Mouse (Mus musculus): ENCODE data around the gene Sry. TPM values are rescaled to one million over a fixed set of nuclear protein-coding genes. Genes with fewer than 3 reads are reported as not detected.

Gene Sry
- polyA plus RNA-seq (2011; ENCODE audit: insufficient read depth, insufficient read length, low read depth, missing spikeins): not detected in 2 replicates

- Histone ChIP-seq H3K27ac (ENCODE audit: insufficient read depth, low read length) (no peak within 1 kb of the TSS), H3K4me1 (ENCODE audit: control insufficient read depth, insufficient read depth, low read length) (no peaks in the 10 kb centered on the region), H3K27me3 (ENCODE audit: control insufficient read depth, insufficient read depth, low read length, poor library complexity, severe bottlenecking) (no peaks in the 10 kb centered on the region), H3K9me3 (replicated peaks; ENCODE audit: control insufficient read depth, insufficient read depth, low read length, poor library complexity, severe bottlenecking) (no peaks in the 10 kb centered on the region), H3K9ac (ENCODE audit: low read depth, poor library complexity, severe bottlenecking) (no peak within 1 kb of the TSS), H3K36me3 (ENCODE audit: control insufficient read depth, insufficient read depth, low read length, poor library complexity, severe bottlenecking) (no peaks in the 10 kb centered on the region), H3K4me3 (ENCODE audit: low read depth, low read length) (no peak within 1 kb of the TSS)
- no peak for TF ChIP-seq CTCF (IDR thresholded peaks at IDR 0.05; ENCODE audit: low read depth, low read length)
- TF ChIP-seq EP300 (IDR thresholded peaks at IDR 0.05; ENCODE audit: insufficient read depth, low read depth, low read length): no peak
- TF ChIP-seq POLR2A (IDR thresholded peaks at IDR 0.05; ENCODE audit: insufficient read depth, low read length): no peak
These were observed at the start of gene Sry for GRCm38 (mm10) chrY:2663558-2663957. Gene Sry, minus strand, starts transcription at chrY:2663658.

Other genes starting within 250 kb of the Sry start
- gene H2al2c, start 64.6 kb downstream of the Sry start, polyA plus RNA-seq (2011; ENCODE audit: insufficient read depth, insufficient read length, low read depth, missing spikeins): not detected in 2 replicates
- gene H2al2b, start 57.0 kb upstream of the Sry start, polyA plus RNA-seq (2011; ENCODE audit: insufficient read depth, insufficient read length, low read depth, missing spikeins): not detected in 2 replicates
- gene Gm4064, start 132.5 kb upstream of the Sry start, polyA plus RNA-seq (2011; ENCODE audit: insufficient read depth, insufficient read length, low read depth, missing spikeins): not detected in 2 replicates
- gene Rbmy, start 167.0 kb upstream of the Sry start, polyA plus RNA-seq (2011; ENCODE audit: insufficient read depth, insufficient read length, low read depth, missing spikeins): not detected in 2 replicates
- gene Gm10256, start 167.0 kb upstream of the Sry start, polyA plus RNA-seq (2011; ENCODE audit: insufficient read depth, insufficient read length, low read depth, missing spikeins): 0.49 TPM in 1 of 2 replicates, not detected in the other
- not detected in 2 replicates for gene Gm10352, start 237.3 kb upstream of the Sry start, polyA plus RNA-seq (2011; ENCODE audit: insufficient read depth, insufficient read length, low read depth, missing spikeins)

Data from ES-Bruce4 (cell line).